Mouse (Mus musculus): Measurements from ENCODE around the gene Clba1. TPM values are rescaled to one million over a fixed set of nuclear protein-coding genes. Genes with fewer than 3 reads are reported as not detected.

Clba1 gene
- polyA plus RNA-seq (2012; rRNA removed; ENCODE audit: low replicate concordance): 2.2 and 7.1 TPM in 2 replicates

DNA sequence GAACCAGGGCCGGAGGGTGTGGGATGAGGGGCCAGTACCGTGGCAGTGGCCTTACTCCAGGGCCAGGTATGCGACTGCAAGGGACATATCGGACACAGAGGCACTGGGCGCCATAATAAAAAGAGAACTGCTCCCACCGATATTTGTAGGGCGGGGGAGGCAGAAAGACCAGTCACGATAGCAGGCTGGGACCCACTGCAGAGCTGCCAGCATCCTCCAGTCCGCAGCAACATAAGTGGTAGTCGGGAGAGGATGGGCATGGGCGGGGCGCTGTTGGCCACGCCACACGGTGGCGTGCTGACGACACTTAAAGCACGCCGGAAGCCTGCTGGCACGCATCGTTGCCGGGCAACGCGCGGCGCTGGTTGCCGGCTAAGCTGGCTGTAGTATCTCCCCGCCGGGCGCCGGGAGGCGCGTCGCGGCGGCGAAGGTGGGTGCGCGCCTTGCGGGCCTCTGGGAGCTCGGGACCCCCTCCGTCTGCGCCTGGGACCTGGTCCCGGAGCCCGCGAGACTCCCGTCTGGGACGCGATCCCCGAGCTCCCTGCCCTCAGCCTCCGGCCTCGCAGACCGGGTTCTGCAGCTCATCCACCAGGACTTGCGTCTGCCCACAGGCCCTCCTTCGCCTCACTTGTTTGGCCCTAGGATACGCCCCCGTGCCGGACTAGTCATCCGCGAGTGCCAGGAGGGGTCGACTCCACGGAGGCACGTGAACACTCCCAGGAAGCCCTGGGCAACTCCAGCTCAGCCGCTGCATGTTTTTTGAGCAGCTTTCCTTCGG, at the start of gene Clba1:
TSS of gene Clba1 (plus strand) at position 351 of the 778 bp plus-strand sequence.

DNA sequence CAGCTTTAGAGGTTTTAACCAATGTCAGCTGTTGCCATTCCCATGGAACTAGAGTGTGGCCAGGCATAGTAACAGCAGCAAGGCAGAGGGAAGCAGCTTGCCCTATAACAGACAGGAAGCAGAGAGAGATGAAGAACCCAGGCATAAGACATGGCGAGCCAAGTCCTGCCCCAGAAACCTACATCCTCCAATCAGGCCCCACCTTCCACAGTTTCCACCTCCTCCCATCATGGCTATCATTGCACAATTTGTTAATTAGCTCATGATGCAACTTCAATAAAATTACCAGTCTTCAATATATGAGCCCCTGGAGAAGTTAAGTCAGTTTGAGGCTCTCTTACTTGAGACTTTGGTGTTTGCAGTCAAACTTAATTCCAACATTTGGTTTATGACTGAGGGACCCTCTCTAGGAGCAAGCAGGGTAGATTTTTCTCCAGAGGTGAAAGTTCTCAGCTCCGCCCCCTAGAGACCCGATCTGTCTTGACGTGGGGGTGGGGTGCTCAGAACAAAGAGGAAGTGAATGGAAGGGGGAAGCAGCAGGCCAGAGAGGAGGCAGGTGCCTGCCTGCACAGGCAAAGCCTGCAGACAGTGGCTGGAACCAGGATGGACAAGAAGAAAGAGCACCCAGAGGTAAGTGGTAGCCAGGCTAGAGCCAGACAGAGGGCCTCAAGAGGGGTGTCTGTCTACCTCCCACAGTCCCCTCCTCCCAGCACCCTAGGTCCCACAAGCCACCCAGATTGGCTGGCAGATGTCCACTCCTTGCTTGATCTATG, 48.4 kb upstream of the Clba1 start, which contains the start of gene Pld4:
TSS of gene Pld4 (plus strand) at position 502 of the 773 bp plus-strand sequence.

DNA sequence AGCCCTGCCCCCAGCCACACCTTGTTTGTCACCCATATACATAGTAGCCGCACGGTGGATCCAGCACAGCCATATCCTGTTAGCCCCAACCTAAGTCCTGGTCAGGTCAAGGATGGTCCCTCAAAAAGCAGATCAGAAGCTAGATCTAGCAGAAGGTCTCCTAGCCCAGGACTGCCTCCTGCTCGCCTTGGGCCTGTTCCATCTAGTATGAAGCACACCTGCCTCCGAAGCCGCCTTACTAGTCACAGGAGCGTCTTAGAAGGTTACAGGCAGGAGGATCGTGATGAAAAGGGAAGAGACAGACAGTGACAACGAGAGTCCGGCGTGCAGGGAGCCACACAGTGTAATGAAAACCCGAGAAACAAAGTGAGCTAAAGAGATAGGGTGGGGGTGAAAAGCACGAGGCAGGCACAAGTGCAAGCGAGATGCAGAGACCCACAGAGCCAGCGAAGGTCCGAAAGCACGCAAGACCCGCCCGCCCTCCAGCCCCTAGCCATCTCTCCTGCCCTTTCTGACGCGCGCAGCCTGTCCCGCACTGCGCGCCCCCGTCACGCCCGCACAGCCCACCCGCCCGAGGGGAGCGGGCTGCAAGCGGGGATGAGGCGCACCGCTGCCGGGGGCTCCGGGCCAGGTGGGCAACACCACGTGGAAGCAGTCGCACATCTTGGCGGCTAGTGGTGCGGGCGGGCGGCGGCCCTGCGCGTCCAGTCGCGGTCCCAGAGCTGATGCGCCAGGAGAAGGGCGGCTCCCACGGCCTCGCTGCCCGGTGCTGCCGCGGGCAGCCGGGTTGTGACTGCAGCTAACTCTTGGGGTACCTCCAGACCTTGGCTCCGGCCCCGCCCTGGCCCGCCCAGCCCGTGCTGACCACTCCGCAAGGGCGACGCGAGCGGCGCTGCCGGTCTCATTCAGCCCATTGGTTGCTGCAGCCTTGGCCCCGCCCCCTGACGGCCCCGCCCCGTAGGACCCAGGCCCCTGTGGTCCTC, 6.6 kb upstream of the Clba1 start, which contains the start of gene Ahnak2:
TSS of gene Ahnak2 (minus strand) at position 794 of the 983 bp plus-strand sequence.

DNA sequence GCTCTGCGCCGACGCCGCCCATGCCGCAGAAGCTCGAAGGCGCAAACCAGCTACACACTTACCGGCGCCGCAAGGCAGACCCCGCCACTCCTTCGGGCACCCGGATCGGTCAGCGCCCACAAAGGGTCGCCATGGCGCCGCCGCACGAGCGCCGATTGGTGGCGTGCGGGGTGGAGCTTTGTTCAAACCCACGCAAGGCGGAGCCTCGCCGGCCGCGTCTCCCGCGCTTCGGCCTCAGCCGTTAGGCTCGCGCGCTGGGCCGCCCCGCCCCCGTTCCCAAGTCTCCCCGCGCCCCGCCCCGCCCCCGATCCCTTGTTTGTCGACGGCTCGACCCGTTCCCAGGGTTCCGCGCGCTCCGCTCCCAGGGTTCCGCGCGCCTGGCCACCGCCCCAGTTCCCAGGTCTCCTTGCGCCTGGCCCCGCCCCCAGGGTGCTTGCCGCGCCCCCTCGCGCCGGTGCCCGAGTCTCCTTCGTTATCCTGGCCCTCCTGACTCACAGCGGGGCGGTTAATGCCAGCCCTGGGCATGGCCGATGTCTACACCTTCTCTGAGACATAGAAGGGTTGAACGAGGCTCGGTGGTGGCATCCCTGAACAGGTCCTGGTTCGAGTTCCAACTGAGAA, 20.6 kb downstream of the Clba1 start, which contains the start of gene Cdca4:
TSS of gene Cdca4 (minus strand) at position 180 of the 621 bp plus-strand sequence.

Other genes starting within 250 kb of the Clba1 start
- gene Inf2, start 220.2 kb upstream of the Clba1 start, polyA plus RNA-seq (2012; rRNA removed; ENCODE audit: low replicate concordance): 41.8 and 55.4 TPM in 2 replicates
- gene Adssl1, start 188.9 kb upstream of the Clba1 start, polyA plus RNA-seq (2012; rRNA removed; ENCODE audit: low replicate concordance): 3.8 and 4.1 TPM in 2 replicates
- gene Siva1, start 164.3 kb upstream of the Clba1 start, polyA plus RNA-seq (2012; rRNA removed; ENCODE audit: low replicate concordance): 29.3 and 62.9 TPM in 2 replicates
- gene Akt1, start 134.1 kb upstream of the Clba1 start, polyA plus RNA-seq (2012; rRNA removed; ENCODE audit: low replicate concordance): 114 and 224 TPM in 2 replicates
- 7.7 and 19.2 TPM in 2 replicates for gene Zbtb42, start 130.1 kb upstream of the Clba1 start, polyA plus RNA-seq (2012; rRNA removed; ENCODE audit: low replicate concordance)
- 13.5 and 57.5 TPM in 2 replicates for gene Cep170b, start 88.5 kb upstream of the Clba1 start, polyA plus RNA-seq (2012; rRNA removed; ENCODE audit: low replicate concordance)
- 79.4 and 110 TPM in 2 replicates for gene Pld4, start 48.3 kb upstream of the Clba1 start, polyA plus RNA-seq (2012; rRNA removed; ENCODE audit: low replicate concordance)
- 16.4 and 31.6 TPM in 2 replicates for gene Ahnak2, start 6.3 kb upstream of the Clba1 start, polyA plus RNA-seq (2012; rRNA removed; ENCODE audit: low replicate concordance)
- 11.3 and 32.5 TPM in 2 replicates for gene Cdca4, start 20.5 kb downstream of the Clba1 start, polyA plus RNA-seq (2012; rRNA removed; ENCODE audit: low replicate concordance)
- gene Gpr132, start 59.3 kb downstream of the Clba1 start, polyA plus RNA-seq (2012; rRNA removed; ENCODE audit: low replicate concordance): 6.0 and 8.0 TPM in 2 replicates
- gene Jag2, start 120.8 kb downstream of the Clba1 start, polyA plus RNA-seq (2012; rRNA removed; ENCODE audit: low replicate concordance): 36.0 and 44.3 TPM in 2 replicates
- 36.9 and 40.6 TPM in 2 replicates for gene Nudt14, start 133.2 kb downstream of the Clba1 start, polyA plus RNA-seq (2012; rRNA removed; ENCODE audit: low replicate concordance)
- gene Btbd6, start 167.5 kb downstream of the Clba1 start, polyA plus RNA-seq (2012; rRNA removed; ENCODE audit: low replicate concordance): 23.5 and 40.2 TPM in 2 replicates
- 41.5 and 84.3 TPM in 2 replicates for gene Brf1, start 191.8 kb downstream of the Clba1 start, polyA plus RNA-seq (2012; rRNA removed; ENCODE audit: low replicate concordance)
- gene Pacs2, start 205.6 kb downstream of the Clba1 start, polyA plus RNA-seq (2012; rRNA removed; ENCODE audit: low replicate concordance): 55.4 and 68.3 TPM in 2 replicates